Mouse (Mus musculus) heart, postnatal 0 days (tissue): ENCODE data around the gene Vangl2. TPM values are rescaled to one million over a fixed set of nuclear protein-coding genes. Genes with fewer than 3 reads are reported as not detected.

Experiments
- ATAC-seq: fragments of 200-750 bp; cut with Nextera tagmentation; 2 replicates; pipeline ENCODE4 v1.8.0; 2017; ENCODE audit warnings: low read depth, moderate number of reproducible peaks, moderate library complexity; ENCODE audit not compliant: insufficient read depth
- DNase-seq: peaks from one replicate; pipeline ENCODE4 v3.0.0-alpha.2; 2016; ENCODE audit warnings: low spot score
- H3K27ac ChIP-seq: fragments of 300-500 bp; sonication (generic); 2 replicates; pipeline ENCODE4 v1.5.1; 2014; ENCODE audit warnings: low read depth, mild to moderate bottlenecking
- H3K27me3 ChIP-seq: fragments of 300-500 bp; sonication (generic); 2 replicates; pipeline ENCODE4 v1.6.1; 2014; ENCODE audit warnings: low read length, mixed read lengths; ENCODE audit not compliant: control insufficient read depth, insufficient read depth
- H3K36me3 ChIP-seq: fragments of 300-500 bp; sonication (generic); replicated peaks from 2 replicates; pipeline ENCODE4 v1.6.1; 2014; ENCODE audit warnings: low read length, mixed read lengths; ENCODE audit not compliant: control insufficient read depth, insufficient read depth
- H3K4me1 ChIP-seq: fragments of 300-500 bp; sonication (generic); 2 replicates; pipeline ENCODE4 v1.6.1; 2014; ENCODE audit warnings: antibody characterized with exemption; ENCODE audit not compliant: control insufficient read depth, insufficient read depth
- H3K4me2 ChIP-seq: fragments of 300-500 bp; sonication (generic); 2 replicates; pipeline ENCODE4 v1.6.1; 2014; ENCODE audit warnings: low read depth, mild to moderate bottlenecking, low read length, moderate library complexity
- H3K4me3 ChIP-seq: fragments of 300-500 bp; sonication (generic); 2 replicates; pipeline ENCODE4 v1.5.1; 2014; ENCODE audit warnings: low read depth, low read length
- H3K9ac ChIP-seq: fragments of 300-500 bp; sonication (generic); replicated peaks from 2 replicates; pipeline ENCODE4 v1.6.1; 2014; ENCODE audit warnings: low read depth, low read length, mixed read lengths
- H3K9me3 ChIP-seq: fragments of 300-500 bp; sonication (generic); replicated peaks from 2 replicates; pipeline ENCODE4 v1.6.1; 2016; ENCODE audit warnings: low read length; ENCODE audit not compliant: control insufficient read depth
- CTCF ChIP-seq: IDR thresholded peaks from 2 replicates; pipeline ENCODE4 v1.5.1; 2016; ENCODE audit warnings: antibody characterized with exemption, control low read depth, low read depth
- EP300 ChIP-seq: IDR thresholded peaks from 2 replicates; pipeline ENCODE4 v1.6.1; 2016; ENCODE audit warnings: antibody characterized with exemption, low read depth
- WGBS: fragments of 180-500 bp; shearing (Covaris S2); extraction: QIAGEN DNeasy Blood & Tissue Kit; methylation state at CpG from one replicate; pipeline ENCODE4 v1.1.7; 2014; 5-methylcytosine and 5-hydroxymethylcytosine counted together
- polyA plus RNA-seq: library from polyadenylated mRNA; unstranded; fragments of >200 nt; fragmentation: Nextera tagmentation; extraction: Ambion mirVana; gene quantifications from 2 replicates; pipeline ENCODE4 v1.2.1, GENCODE M21; 2015
- total RNA-seq: library from RNA; depleted of rRNA; stranded (reverse); fragments of >200 nt; gene quantifications from 2 replicates; pipeline ENCODE4 v1.2.3, GENCODE M21; 2014; ENCODE audit warnings: low replicate concordance; rRNA removed

Gene Vangl2
- 11.2 and 11.4 TPM in 2 replicates for total RNA-seq
- polyA plus RNA-seq, result 4.7 and 5.2 TPM in 2 replicates

DNA sequence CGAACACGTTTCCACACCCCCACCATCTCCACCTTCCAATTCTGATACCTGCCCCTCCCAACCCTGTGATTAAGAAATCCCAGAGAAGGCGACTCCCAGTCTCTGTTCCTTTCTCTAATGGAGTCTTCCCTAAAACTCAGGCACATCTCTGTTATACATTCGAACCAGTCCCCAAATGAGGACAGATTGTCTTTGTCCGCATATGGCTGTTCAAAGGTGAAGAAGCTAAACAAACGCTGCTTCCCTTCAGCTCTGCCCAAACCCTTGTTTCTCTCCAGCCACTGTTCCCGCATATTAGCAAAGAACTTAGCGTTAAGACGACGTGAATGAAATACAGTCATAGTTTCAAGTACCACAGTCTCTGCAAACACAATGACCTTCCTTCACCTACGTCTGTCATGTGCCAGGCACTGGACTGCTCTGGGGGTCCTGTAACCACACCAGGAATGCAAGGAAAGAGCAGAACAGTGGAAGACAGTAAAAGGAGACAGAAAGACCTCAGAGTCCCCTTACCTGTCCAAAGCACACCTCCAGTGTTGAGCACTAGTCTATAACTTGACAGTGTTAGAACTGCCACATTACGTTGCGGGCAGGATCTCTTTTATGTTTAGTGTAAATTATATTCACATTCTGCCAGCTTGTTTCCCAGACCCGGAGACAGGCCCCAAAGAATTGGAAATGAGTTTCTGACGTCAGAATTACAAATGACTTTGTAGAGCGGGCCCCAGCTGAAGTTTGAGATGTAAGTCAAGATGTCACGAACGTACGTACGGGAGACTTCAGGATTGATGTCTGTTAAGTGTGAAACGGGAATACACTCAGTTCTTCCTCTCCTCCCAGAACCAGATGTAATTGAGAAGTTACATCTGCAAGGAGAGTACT lies at the start of gene Vangl2:
TSS of gene Vangl2 (minus strand) at position 51 of the 882 bp plus-strand sequence.
- Histone ChIP-seq H3K27me3 (no peaks in the 10 kb centered on the region), H3K4me1 (peaks cover 25% of the 10 kb centered on the region), H3K9ac (peak within 1 kb of the TSS; percentile 86), H3K27ac (peak within 1 kb of the TSS; percentile 68), H3K9me3 (no peaks in the 10 kb centered on the region), H3K4me2 (peak within 1 kb of the TSS; percentile 93), H3K36me3 (no peaks in the 10 kb centered on the region), H3K4me3 (peak within 1 kb of the TSS; percentile 90)
- WGBS, result 76% methylated on average over 21 of the region's 21 CpGs
- ATAC-seq, result no peak
- no peak for DNase-seq
- TF ChIP-seq CTCF, result no peak
- no peak for TF ChIP-seq EP300

DNA sequence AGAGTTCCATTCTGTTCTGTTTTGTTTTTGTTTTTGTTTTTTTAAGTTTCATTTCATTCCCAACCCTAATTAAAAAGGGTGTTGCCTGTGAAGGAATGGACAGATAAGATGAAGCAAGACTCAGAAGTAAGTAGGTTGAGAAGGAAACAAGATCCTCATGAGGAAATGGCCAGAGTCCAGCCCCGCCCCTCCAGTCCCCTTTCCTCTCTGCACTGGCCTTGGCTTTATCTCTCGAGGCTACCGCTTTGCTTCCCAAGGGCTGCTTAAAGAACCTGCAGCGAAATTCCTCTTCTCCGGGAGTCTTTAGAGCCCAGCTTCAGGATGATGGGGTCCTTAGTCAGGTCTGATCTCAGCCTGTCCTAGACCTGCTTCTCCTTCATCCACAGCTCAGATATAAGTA lies 49.7 kb upstream of the Vangl2 start:
- no peak for TF ChIP-seq EP300
- DNase-seq (no peak), ATAC-seq (no peak)
- Histone ChIP-seq H3K36me3 (peaks cover 61% of the 10 kb centered on the region), H3K27me3 (no peaks in the 10 kb centered on the region), H3K4me3 (no peak overlapping the region), H3K4me1 (peaks cover 6% of the 10 kb centered on the region), H3K9me3 (no peaks in the 10 kb centered on the region), H3K4me2 (no peak overlapping the region), H3K27ac (no peak overlapping the region), H3K9ac (no peak overlapping the region)
- WGBS, result 33% methylated on average over 5 of the region's 5 CpGs

DNA sequence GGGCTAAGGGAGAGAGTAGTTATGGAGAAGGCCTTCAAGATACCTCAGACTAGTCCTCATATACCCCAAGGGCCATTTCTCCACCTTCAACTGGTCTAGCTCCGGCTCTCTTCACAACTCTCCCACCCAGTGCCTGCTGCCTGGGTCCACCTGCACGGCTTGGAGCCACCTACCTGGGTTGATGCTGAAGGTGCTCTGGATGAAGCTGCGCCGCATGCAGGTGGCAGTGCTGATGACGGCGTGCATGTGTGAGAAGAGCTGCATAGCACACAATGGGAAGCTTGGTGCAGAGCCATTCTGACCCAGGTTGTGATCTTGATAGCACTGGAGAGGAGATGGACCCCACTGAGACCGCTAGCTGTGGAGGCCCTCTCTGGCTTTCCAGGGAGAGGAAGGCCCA lies 44.4 kb upstream of the Vangl2 start:
- ATAC-seq, result no peak
- H3K9ac ChIP-seq, result no peak overlapping the region
- DNase-seq, result no peak
- no peak overlapping the region for H3K4me2 ChIP-seq
- H3K36me3 ChIP-seq, result peaks cover 94% of the 10 kb centered on the region
- H3K27ac ChIP-seq, result no peak overlapping the region
- H3K27me3 ChIP-seq, result no peaks in the 10 kb centered on the region
- no peak for TF ChIP-seq EP300
- no peak for TF ChIP-seq CTCF
- 91% methylated on average over 7 of the region's 7 CpGs for WGBS
- no peaks in the 10 kb centered on the region for H3K9me3 ChIP-seq
- no peak overlapping the region for H3K4me3 ChIP-seq
- no peaks in the 10 kb centered on the region; the same call in 1 of the 2 replicates for H3K4me1 ChIP-seq

DNA sequence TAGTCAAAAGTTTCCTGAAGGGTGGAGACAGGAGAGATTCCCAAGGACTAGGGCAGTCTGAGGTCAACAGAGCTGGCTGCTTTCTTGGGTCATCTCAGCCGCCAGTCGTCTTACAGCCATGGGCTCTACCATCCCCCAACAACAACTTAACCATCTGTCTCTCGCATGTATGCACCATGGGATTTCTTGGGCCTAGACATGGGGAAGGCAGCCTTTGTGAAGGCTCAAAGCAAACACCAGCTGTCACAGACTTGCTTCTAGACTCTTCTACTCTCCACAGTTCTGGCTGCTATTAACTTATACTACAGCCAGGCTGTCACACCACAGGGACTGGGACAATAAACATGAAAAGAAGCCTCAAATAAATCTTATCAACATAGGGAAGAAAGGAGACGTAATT lies 43.3 kb upstream of the Vangl2 start:
- no peak overlapping the region for H3K4me2 ChIP-seq
- no peak overlapping the region for H3K27ac ChIP-seq
- H3K9me3 ChIP-seq, result no peaks in the 10 kb centered on the region
- 75% methylated on average over 4 of the region's 4 CpGs for WGBS
- peaks cover 99% of the 10 kb centered on the region for H3K36me3 ChIP-seq
- no peak for TF ChIP-seq CTCF
- TF ChIP-seq EP300, result no peak
- H3K9ac ChIP-seq, result no peak overlapping the region
- no peak for DNase-seq
- no peak overlapping the region for H3K4me3 ChIP-seq
- H3K27me3 ChIP-seq, result no peaks in the 10 kb centered on the region
- ATAC-seq, result no peak
- no peaks in the 10 kb centered on the region; the same call in 1 of the 2 replicates for H3K4me1 ChIP-seq

DNA sequence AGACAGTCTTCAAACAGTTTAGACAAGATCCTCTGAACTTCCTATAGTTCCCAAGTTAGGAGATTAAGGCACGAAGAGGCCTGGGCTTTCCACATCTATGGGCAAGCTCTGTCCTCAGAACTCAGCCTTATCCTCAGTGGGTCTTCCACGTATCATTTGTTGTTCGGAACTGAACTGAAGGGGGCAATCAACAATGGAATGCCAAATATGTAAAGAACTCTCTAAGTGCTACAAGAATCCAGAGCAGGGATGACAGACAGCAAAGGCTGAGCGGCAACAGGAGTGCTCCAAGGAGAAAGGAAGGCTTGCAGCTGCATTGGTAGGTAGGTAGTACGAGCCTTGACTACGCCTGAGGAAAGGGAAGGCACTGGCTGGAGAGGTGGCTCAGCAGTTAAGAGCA lies 42.0 kb upstream of the Vangl2 start:
- Histone ChIP-seq H3K27ac (no peak overlapping the region), H3K9ac (no peak overlapping the region), H3K4me2 (no peak overlapping the region), H3K4me3 (no peak overlapping the region), H3K4me1 (no peaks in the 10 kb centered on the region; the same call in 1 of the 2 replicates), H3K27me3 (no peaks in the 10 kb centered on the region), H3K36me3 (peaks cover 100% of the 10 kb centered on the region), H3K9me3 (no peaks in the 10 kb centered on the region)
- 37% methylated on average over 6 of the region's 6 CpGs for WGBS
- DNase-seq (no peak), ATAC-seq (no peak)
- TF ChIP-seq EP300, result no peak
- TF ChIP-seq CTCF, result no peak
